Mouse (Mus musculus) inflammation-experienced regulatory T-cells, adult 6 months (primary cell): ENCODE results near the gene Ube2d3. TPM values are rescaled to one million over a fixed set of nuclear protein-coding genes. Genes with fewer than 3 reads are reported as not detected.
"Not testable (repeated sequence)": the region's sequence is repeated elsewhere in the genome, so short reads cannot be mapped to it uniquely, and the experiment has no call there.

Experiments
- ATAC-seq: one replicate; pipeline ENCODE4 v1.8.0; 2017
- polyA plus RNA-seq, 3 experiments: library from polyadenylated mRNA; unstranded; fragments of 100-300 nt; shearing (Covaris generic); gene quantifications; one replicate each; pipeline ENCODE4 v1.2.1; 2017

The Ube2d3 gene
- polyA plus RNA-seq, 3 experiments from 2014 or later, result 322 to 504 (median 355) TPM

DNA sequence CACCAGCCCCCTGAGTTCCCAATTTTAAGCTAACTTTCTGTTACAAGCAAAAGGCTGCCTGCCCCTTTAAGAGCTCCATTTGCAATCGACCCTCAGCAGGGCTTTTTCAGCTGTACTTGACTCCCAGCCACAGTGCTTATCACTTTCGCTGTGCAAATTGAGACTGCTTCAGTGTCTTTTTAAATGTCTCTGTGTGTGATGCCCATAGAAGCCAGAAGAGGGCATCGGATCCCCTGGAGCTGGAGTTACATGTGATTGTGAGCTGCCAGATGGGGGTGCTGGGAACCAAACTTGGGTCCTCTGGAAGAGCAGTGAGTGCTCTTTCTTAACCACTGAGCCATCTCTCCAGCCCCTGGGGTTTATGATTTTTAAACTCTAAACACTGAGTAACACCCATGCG, 60.0 kb downstream of the Ube2d3 start:
- not testable (repeated sequence) for ATAC-seq

GRCm38 (mm10) chr3:135498891-135499290, 60.9 kb downstream of the Ube2d3 start:
- ATAC-seq, result no peak

- ATAC-seq, result no peak
These were observed 65.2 kb downstream of the Ube2d3 start for GRCm38 (mm10) chr3:135503160-135503559.

DNA sequence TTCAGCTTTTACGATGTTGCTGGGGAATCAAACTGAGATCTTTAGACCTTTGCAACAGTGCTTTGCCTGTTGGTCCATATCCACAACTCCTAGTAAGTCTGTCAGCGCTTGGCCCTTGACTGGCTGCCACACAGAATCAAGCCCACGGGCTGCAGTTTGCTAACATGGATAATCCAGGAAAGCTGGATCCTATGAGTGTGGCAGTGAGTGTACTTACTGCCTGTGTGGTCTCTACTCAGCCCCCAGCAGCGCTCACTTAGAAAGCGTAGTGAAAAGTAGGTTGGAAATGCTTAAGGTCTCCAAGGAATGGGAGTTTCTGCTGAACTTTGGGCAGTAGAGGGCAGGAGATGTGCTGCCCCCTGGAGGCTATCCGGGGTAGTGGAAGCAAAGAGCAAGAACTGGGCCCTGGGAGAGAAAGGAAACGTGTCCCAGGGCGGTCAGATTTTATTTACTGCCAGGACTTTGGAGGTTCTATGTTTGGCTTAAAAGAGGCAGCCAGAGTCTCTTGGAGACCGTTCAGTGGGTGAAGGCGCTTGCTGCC, 67.5 kb downstream of the Ube2d3 start:
- peak; percentile 87 for ATAC-seq

DNA sequence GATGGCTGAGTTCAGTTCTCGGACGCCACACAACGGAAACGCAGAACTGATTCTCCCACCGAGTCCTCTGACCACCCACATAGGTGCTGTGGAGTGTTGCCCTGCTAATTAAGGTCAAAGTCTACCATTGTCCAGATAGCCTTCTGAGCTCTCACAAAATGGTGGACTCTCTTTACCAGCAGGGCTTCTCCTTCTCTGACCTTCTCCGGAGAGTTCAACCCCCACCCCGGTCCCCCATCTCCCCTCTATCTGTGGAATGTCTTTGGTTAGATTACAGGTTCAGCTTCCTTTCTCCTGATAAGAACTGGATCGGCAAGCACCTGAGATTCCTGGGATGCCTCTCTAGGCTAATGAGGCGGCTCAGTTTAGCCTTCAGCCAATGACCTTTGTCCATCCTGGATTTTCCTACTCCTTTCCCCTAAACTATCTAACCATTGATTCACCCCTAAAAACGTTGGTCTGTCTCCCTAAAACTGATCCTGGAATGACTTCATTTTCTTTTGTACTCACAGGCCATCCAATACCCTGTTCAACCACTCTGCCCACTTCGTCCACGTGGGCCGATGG, 68.0 kb downstream of the Ube2d3 start:
- no peak for ATAC-seq

GRCm38 (mm10) chr3:135507506-135507905, 69.6 kb downstream of the Ube2d3 start:
- no peak for ATAC-seq

- ATAC-seq, result no peak
These were observed 70.2 kb downstream of the Ube2d3 start for GRCm38 (mm10) chr3:135508191-135508590.

DNA sequence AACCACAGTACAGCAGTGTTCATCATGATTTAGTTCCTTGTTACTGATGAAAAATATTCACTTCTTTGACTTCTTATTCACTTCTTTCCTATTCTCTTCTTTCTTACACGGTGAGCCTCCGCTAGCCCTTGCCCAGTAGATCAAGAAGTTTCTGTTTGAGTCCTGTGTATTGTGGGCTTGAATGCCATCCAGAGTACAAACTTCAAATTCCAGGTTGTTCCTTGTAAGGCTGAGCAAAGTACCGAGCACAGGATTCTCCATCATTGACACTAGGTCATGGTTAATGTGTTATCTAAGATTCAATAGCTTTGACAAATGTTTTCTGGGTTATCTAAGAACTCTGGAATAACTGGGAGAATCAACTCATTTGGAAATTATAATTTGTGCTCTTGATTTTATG, 72.4 kb downstream of the Ube2d3 start:
- no peak for ATAC-seq

GRCm38 (mm10) chr3:135511683-135512082, 73.7 kb downstream of the Ube2d3 start:
- no peak for ATAC-seq

DNA sequence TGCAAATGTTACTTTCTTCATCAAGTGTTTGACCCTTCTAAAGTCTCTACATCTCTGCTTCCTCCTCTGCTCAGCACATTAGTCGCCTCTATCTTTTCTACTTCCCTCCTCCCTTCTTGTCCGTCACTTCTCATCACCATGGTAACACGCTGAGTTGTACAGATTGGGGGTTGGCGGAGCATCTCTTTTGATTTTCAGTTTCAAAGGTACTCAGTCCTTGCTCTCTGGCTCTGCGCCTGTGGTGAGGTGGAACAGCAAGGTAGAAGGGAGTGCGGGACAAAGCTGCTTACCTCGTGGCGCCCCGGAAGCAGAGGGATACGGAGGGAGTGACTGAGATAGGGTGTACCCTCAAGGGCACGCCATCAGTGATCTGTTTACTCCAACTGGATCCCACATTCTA, 75.3 kb downstream of the Ube2d3 start:
- ATAC-seq, result peak; percentile 88

DNA sequence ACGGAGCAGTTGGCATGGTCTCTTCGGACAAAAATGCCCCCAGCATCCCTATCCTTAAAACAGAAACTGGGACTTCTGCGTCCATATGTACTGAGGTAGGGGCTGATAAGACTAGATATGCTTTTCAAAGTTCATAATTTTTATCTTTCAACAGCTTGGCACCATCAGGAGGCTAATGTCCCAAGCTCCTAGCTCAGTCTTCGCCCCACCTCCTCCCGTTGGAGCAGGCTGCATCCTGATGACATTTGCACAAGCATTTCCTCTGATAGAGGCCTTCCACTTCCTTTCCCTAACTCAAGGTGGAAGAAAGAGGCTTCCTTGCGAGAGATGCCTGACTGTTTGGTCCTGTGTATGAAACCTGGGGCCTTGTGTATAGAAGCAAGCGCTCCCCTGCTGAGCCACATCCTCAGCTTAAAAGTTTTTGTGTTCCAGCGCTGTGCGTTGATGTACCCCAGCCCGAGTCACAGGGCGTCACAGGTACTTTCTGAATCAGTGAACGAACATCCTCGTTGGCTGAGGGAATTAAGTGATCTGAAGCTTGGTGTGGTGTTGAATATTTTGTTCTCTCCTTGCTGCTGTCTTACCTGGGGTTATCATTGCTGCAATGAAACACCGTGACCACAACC, 76.0 kb downstream of the Ube2d3 start:
- peak; percentile 27 for ATAC-seq

GRCm38 (mm10) chr3:135515246-135515645, 77.3 kb downstream of the Ube2d3 start:
- no peak for ATAC-seq

DNA sequence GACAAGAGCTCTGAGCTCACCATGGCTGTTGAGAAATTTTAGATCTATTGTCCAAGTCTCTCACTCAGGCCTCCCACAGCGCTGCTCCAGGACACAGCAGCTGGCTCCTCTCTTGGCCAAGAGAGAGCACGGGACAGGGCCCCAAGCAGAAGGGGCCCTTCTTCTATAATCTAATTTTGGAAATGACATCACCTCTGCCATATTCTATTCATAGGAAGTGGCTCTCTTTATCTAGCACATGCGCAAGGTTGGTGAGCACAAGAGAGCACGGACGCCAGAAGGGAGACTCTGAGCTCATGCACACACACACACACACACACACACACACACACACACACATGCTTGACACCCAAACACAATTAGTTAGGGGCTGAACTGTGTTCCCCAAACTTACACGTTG, 78.9 kb downstream of the Ube2d3 start:
- peak; percentile 18 for ATAC-seq

Other genes starting within 250 kb of the Ube2d3 start
- 10 to 100 TPM in 1 of 3 experiments, 1 to 10 TPM in 2; 2.1 to 27.9 (median 3.4) TPM for gene Cenpe, start 225.6 kb upstream of the Ube2d3 start, polyA plus RNA-seq
- gene Bdh2, start 156.9 kb upstream of the Ube2d3 start, polyA plus RNA-seq, result under 1 TPM in 1 of 3 experiments, not detected in 2; 0.77 TPM
- 10 to 100 TPM in 2 of 3 experiments, 1 to 10 TPM in 1; 8.3 to 20.3 (median 12.1) TPM for gene Slc9b2, start 130.4 kb upstream of the Ube2d3 start, polyA plus RNA-seq
- gene Slc9b1, start 90.1 kb upstream of the Ube2d3 start, polyA plus RNA-seq, result under 1 TPM in 1 of 3 experiments, not detected in 2; 0.44 TPM
- gene Cisd2, start 14.2 kb upstream of the Ube2d3 start, polyA plus RNA-seq, result 10 to 100 TPM; 56.9 to 78.1 (median 68.0) TPM
- 10 to 100 TPM; 18.0 to 26.9 (median 26.4) TPM for gene Manba, start 47.5 kb downstream of the Ube2d3 start, polyA plus RNA-seq